14 mouse cellular contexts compared by ENCODE assay signal in genomic region chr5:105623074-105623713, GRCm38 (mm10).
DNase-seq lines count a peak whose midpoint lies in the region; ATAC-seq and TF ChIP-seq lines count a peak whose summit lies in the region.
"Had no signal": no experiment of that assay in that cellular context is flagged by ENCODE, and none has a peak within 500 bp of the region (broad histone marks: within the 10 kb centered on the region; RNA-seq: fewer than 3 reads in every experiment).

No protein-coding gene starts in this region.

- DNase-seq in gastrocnemius, adult 2 months: no peak
- DNase-seq in gastrocnemius, postnatal 14 days: no peak
- DNase-seq in kidney, adult 11 months: no peak
- DNase-seq in stomach, postnatal 0 days (ENCODE audit: low spot score): no peak
- no peak for DNase-seq in forebrain, postnatal 0 days
- DNase-seq in cerebellum, postnatal 4 days (ENCODE audit: low spot score in 2 of 2): no peak
- DNase-seq: cerebellum, adult 8-10 months; thymus, adult 18-20 months had no signal

- H3K4me2 ChIP-seq in kidney, embryonic 16.5 days (replicated peaks; ENCODE audit: low read depth, low read length): no peak overlapping the region
- no peak overlapping the region for H3K4me2 ChIP-seq in stomach, embryonic 14.5 days (replicated peaks; ENCODE audit: low read depth, low read length)
- H3K4me2 ChIP-seq in stomach, postnatal 0 days (replicated peaks; ENCODE audit: low read depth): no peak overlapping the region
- no peak overlapping the region for H3K4me2 ChIP-seq in forebrain, postnatal 0 days (ENCODE audit: low read depth)
- H3K4me2 ChIP-seq: embryonic facial prominence, embryonic 15.5 days had no signal

- H3K9me3 ChIP-seq in kidney, embryonic 16.5 days (ENCODE audit: low read length): no peaks in the 10 kb centered on the region
- no peaks in the 10 kb centered on the region for H3K9me3 ChIP-seq in stomach, embryonic 14.5 days (ENCODE audit: control insufficient read depth, low read depth, low read length)
- no peaks in the 10 kb centered on the region for H3K9me3 ChIP-seq in stomach, postnatal 0 days (ENCODE audit: control insufficient read depth, low read length)
- no peaks in the 10 kb centered on the region for H3K9me3 ChIP-seq in forebrain, postnatal 0 days (ENCODE audit: low read length)
- H3K9me3 ChIP-seq: embryonic facial prominence, embryonic 15.5 days; G1E had no signal

- TF ChIP-seq EP300 in stomach, postnatal 0 days (optimal IDR thresholded peaks at IDR 0.05): no peak

- H3K4me3 ChIP-seq in gastrocnemius, adult 2 months: no peak overlapping the region
- no peak overlapping the region for H3K4me3 ChIP-seq in kidney, embryonic 16.5 days (ENCODE audit: low read length)
- no peak overlapping the region for H3K4me3 ChIP-seq in stomach, embryonic 14.5 days (ENCODE audit: low read depth, low read length)
- no peak overlapping the region for H3K4me3 ChIP-seq in stomach, postnatal 0 days (ENCODE audit: low read depth, low read length)
- H3K4me3 ChIP-seq in forebrain, postnatal 0 days (ENCODE audit: low read depth, low read length): no peak overlapping the region
- H3K4me3 ChIP-seq: embryonic facial prominence, embryonic 15.5 days; myocyte had no signal

- H3K4me1 ChIP-seq in kidney, embryonic 16.5 days (ENCODE audit: insufficient read depth, low read length): peaks cover 3% of the 10 kb centered on the region
- no peaks in the 10 kb centered on the region for H3K4me1 ChIP-seq in stomach, embryonic 14.5 days (ENCODE audit: control insufficient read depth, insufficient read depth, low read length)
- H3K4me1 ChIP-seq in stomach, postnatal 0 days (replicated peaks; ENCODE audit: control insufficient read depth, insufficient read depth): no peaks in the 10 kb centered on the region; the same call in 1 of the 2 replicates
- H3K4me1 ChIP-seq in forebrain, postnatal 0 days (ENCODE audit: insufficient read depth): no peaks in the 10 kb centered on the region

- intact Hi-C loops in gastrocnemius, adult 2 months (cut with DNase I): loop anchor here (5.0 kb wide), 1 partner anchor 36 kb away; no protein-coding TSS in a partner anchor
- intact Hi-C loops in gastrocnemius, postnatal 14 days (cut with DNase I; ENCODE audit: low total_unique reads): no loop called here

- no peak for TF ChIP-seq CTCF in gastrocnemius, adult 2 months (IDR thresholded peaks at IDR 0.05)
- TF ChIP-seq CTCF in stomach, postnatal 0 days (IDR thresholded peaks at IDR 0.05; ENCODE audit: low read depth): no peak
- TF ChIP-seq CTCF in forebrain, postnatal 0 days (IDR thresholded peaks at IDR 0.05; ENCODE audit: low read depth): no peak

- WGBS in kidney, embryonic 16.5 days: 54% methylated on average over 4 of the region's 4 CpGs
- WGBS in stomach, embryonic 14.5 days: 51% methylated on average over 4 of the region's 4 CpGs
- WGBS in stomach, postnatal 0 days: 57% methylated on average over 4 of the region's 4 CpGs
- 73% methylated on average over 4 of the region's 4 CpGs for WGBS in forebrain, postnatal 0 days

- H3K27me3 ChIP-seq in kidney, embryonic 16.5 days (ENCODE audit: insufficient read depth, low read length): no peaks in the 10 kb centered on the region
- H3K27me3 ChIP-seq in stomach, embryonic 14.5 days (ENCODE audit: control insufficient read depth, insufficient read depth, low read length): no peaks in the 10 kb centered on the region
- H3K27me3 ChIP-seq in stomach, postnatal 0 days (ENCODE audit: control insufficient read depth, insufficient read depth, low read length): no peaks in the 10 kb centered on the region
- no peaks in the 10 kb centered on the region for H3K27me3 ChIP-seq in forebrain, postnatal 0 days (ENCODE audit: insufficient read depth, low read length)
- H3K27me3 ChIP-seq: embryonic facial prominence, embryonic 15.5 days had no signal

- peak overlapping the region; percentile 80 for H3K27ac ChIP-seq in gastrocnemius, adult 2 months
- peak overlapping the region; percentile 66; the same call in 1 of the 2 replicates for H3K27ac ChIP-seq in kidney, embryonic 16.5 days (ENCODE audit: low read length)
- peak overlapping the region; percentile 33; the same call in 1 of the 2 replicates for H3K27ac ChIP-seq in stomach, embryonic 14.5 days (ENCODE audit: low read length)
- no peak overlapping the region for H3K27ac ChIP-seq in stomach, postnatal 0 days (replicated peaks)
- no peak overlapping the region for H3K27ac ChIP-seq in forebrain, postnatal 0 days (ENCODE audit: low read depth, low read length)
- H3K27ac ChIP-seq: embryonic facial prominence, embryonic 15.5 days had no signal

- H3K36me3 ChIP-seq in kidney, embryonic 16.5 days (ENCODE audit: insufficient read depth, low read length): no peaks in the 10 kb centered on the region
- no peaks in the 10 kb centered on the region for H3K36me3 ChIP-seq in stomach, embryonic 14.5 days (ENCODE audit: control insufficient read depth, insufficient read depth, low read length)
- no peaks in the 10 kb centered on the region for H3K36me3 ChIP-seq in stomach, postnatal 0 days (ENCODE audit: control insufficient read depth, insufficient read depth, low read length)
- H3K36me3 ChIP-seq in forebrain, postnatal 0 days (ENCODE audit: insufficient read depth): no peaks in the 10 kb centered on the region
- H3K36me3 ChIP-seq: embryonic facial prominence, embryonic 15.5 days; G1E had no signal

- H3K9ac ChIP-seq in kidney, embryonic 16.5 days (replicated peaks; ENCODE audit: low read length): no peak overlapping the region
- no peak overlapping the region for H3K9ac ChIP-seq in stomach, embryonic 14.5 days (replicated peaks; ENCODE audit: low read depth, low read length)
- H3K9ac ChIP-seq in stomach, postnatal 0 days (ENCODE audit: low read length): no peak overlapping the region
- no peak overlapping the region for H3K9ac ChIP-seq in forebrain, postnatal 0 days
- H3K9ac ChIP-seq: embryonic facial prominence, embryonic 15.5 days had no signal

- no peak for ATAC-seq in kidney, embryonic 16.5 days (ENCODE audit: low FRiP score, low TSS enrichment)
- ATAC-seq in stomach, embryonic 14.5 days (ENCODE audit: insufficient number of reproducible peaks, insufficient read depth, low FRiP score, low read depth): no peak
- no peak for ATAC-seq in stomach, postnatal 0 days (ENCODE audit: low FRiP score, low TSS enrichment)
- no peak for ATAC-seq in forebrain, postnatal 0 days
- ATAC-seq: hindbrain, embryonic 16.5 days had no signal

Comparison
In these comparisons a context has a peak if more than half of its experiments do, and no peak if none do; other contexts are left out.
1. H3K27ac ChIP-seq: peak in gastrocnemius, adult 2 months (single experiment), kidney, embryonic 16.5 days (single experiment) and stomach, embryonic 14.5 days (single experiment); none in stomach, postnatal 0 days (single experiment) and forebrain, postnatal 0 days (single experiment).